8 mouse cellular contexts compared by ENCODE assay signal in genomic region chr2:163202553-163202883, GRCm38 (mm10). TPM values are rescaled to one million over a fixed set of nuclear protein-coding genes. Genes with fewer than 3 reads are reported as not detected.
A peak's percentile ranks its signal among the peaks of the same experiment; 100 is the strongest.
DNase-seq lines count a peak whose midpoint lies in the region; ATAC-seq and TF ChIP-seq lines count a peak whose summit lies in the region.

No protein-coding gene starts in this region.

- H3K9me3 ChIP-seq in liver, embryonic 11.5 days (ENCODE audit: control insufficient read depth, low read length) = no peaks in the 10 kb centered on the region
- H3K9me3 ChIP-seq in forebrain, embryonic 10.5 days = peaks cover 9% of the 10 kb centered on the region; the same call in 1 of the 2 replicates
- H3K9me3 ChIP-seq in intestine, postnatal 0 days (ENCODE audit: control insufficient read depth) = no peaks in the 10 kb centered on the region
- H3K9me3 ChIP-seq in neural tube, embryonic 13.5 days = peaks cover 10% of the 10 kb centered on the region

- no peak for ATAC-seq in liver, embryonic 11.5 days (replicated peaks; ENCODE audit: low FRiP score)
- ATAC-seq in intestine, postnatal 0 days = no peak
- ATAC-seq in neural tube, embryonic 13.5 days (ENCODE audit: low read depth) = peak; percentile 32
- no peak for ATAC-seq in frontal cortex, adult (ENCODE audit: low TSS enrichment)
- no peak for ATAC-seq in monocyte, adult 5-6 weeks (replicated peaks; ENCODE audit: insufficient number of reproducible peaks, low FRiP score, low TSS enrichment, poor library complexity, severe bottlenecking)

- peak overlapping the region; percentile 55 for H3K4me3 ChIP-seq in liver, embryonic 11.5 days (ENCODE audit: low read depth, low read length)
- H3K4me3 ChIP-seq in forebrain, embryonic 10.5 days = peak overlapping the region; percentile 74
- H3K4me3 ChIP-seq in intestine, postnatal 0 days (ENCODE audit: low read depth, low read length) = peak overlapping the region; percentile 50
- peak overlapping the region; percentile 52 for H3K4me3 ChIP-seq in neural tube, embryonic 13.5 days
- H3K4me3 ChIP-seq in cerebellum, adult 2 months (replicated peaks; ENCODE audit: insufficient read depth, low read depth, low read length) = no peak overlapping the region

- H3K4me1 ChIP-seq in liver, embryonic 11.5 days (replicated peaks; ENCODE audit: control insufficient read depth, insufficient read depth, low read length) = peaks cover 15% of the 10 kb centered on the region
- peaks cover 63% of the 10 kb centered on the region for H3K4me1 ChIP-seq in forebrain, embryonic 10.5 days
- H3K4me1 ChIP-seq in intestine, postnatal 0 days (replicated peaks; ENCODE audit: control insufficient read depth, insufficient read depth, low read length) = no peaks in the 10 kb centered on the region
- peaks cover 44% of the 10 kb centered on the region for H3K4me1 ChIP-seq in neural tube, embryonic 13.5 days (replicated peaks)
- 0 out of 2 replicates have a peak, but pooled peaks cover 4% of the 10 kb centered on the region for H3K4me1 ChIP-seq in cerebellum, adult 2 months (ENCODE audit: control insufficient read depth, insufficient read depth, low read length)

- no peaks in the 10 kb centered on the region for H3K36me3 ChIP-seq in liver, embryonic 11.5 days (ENCODE audit: control insufficient read depth, insufficient read depth, low read length)
- H3K36me3 ChIP-seq in forebrain, embryonic 10.5 days (replicated peaks) = peaks cover 4% of the 10 kb centered on the region; the same call in 1 of the 2 replicates
- no peaks in the 10 kb centered on the region for H3K36me3 ChIP-seq in intestine, postnatal 0 days (ENCODE audit: control insufficient read depth, insufficient read depth)
- no peaks in the 10 kb centered on the region for H3K36me3 ChIP-seq in neural tube, embryonic 13.5 days

- no peak for TF ChIP-seq CTCF in intestine, postnatal 0 days (IDR thresholded peaks at IDR 0.05; ENCODE audit: low read depth)
- no peak for TF ChIP-seq CTCF in cerebellum, adult 2 months (IDR thresholded peaks at IDR 0.05; ENCODE audit: borderline replicate concordance, insufficient read depth, low read depth, low read length)

- DNase-seq in liver, embryonic 11.5 days (ENCODE audit: low spot score) = no peak
- no peak for DNase-seq in liver
- no peak for DNase-seq in forebrain, embryonic 10.5 days (ENCODE audit: extremely low spot score, low spot score)
- no peak for DNase-seq in cerebellum, adult 2 months

- H3K27me3 ChIP-seq in liver, embryonic 11.5 days (replicated peaks; ENCODE audit: control insufficient read depth, insufficient read depth, low read length) = peaks cover 52% of the 10 kb centered on the region
- H3K27me3 ChIP-seq in forebrain, embryonic 10.5 days (ENCODE audit: poor library complexity, severe bottlenecking) = peaks cover 53% of the 10 kb centered on the region
- H3K27me3 ChIP-seq in intestine, postnatal 0 days (replicated peaks; ENCODE audit: control insufficient read depth, insufficient read depth, low read length) = peaks cover 50% of the 10 kb centered on the region
- peaks cover 64% of the 10 kb centered on the region for H3K27me3 ChIP-seq in neural tube, embryonic 13.5 days
- H3K27me3 ChIP-seq in cerebellum, adult 2 months (ENCODE audit: control insufficient read depth, insufficient read depth, low read length) = peaks cover 6% of the 10 kb centered on the region; the same call in 1 of the 2 replicates

- peak overlapping the region; percentile 15 for H3K9ac ChIP-seq in liver, embryonic 11.5 days (ENCODE audit: low read depth, low read length)
- 0 out of 2 replicates have a peak overlapping the region, but pooled peaks have one; percentile 48 for H3K9ac ChIP-seq in intestine, postnatal 0 days (ENCODE audit: low read depth, low read length)
- H3K9ac ChIP-seq in neural tube, embryonic 13.5 days = 0 out of 2 replicates have a peak overlapping the region, but pooled peaks have one; percentile 81

- 1% methylated on average over 4 of the region's 4 CpGs for WGBS in liver, embryonic 11.5 days
- WGBS in forebrain, embryonic 10.5 days = 4% methylated on average over 4 of the region's 4 CpGs
- 3% methylated on average over 4 of the region's 4 CpGs for WGBS in intestine, postnatal 0 days
- WGBS in neural tube, embryonic 13.5 days = 3% methylated on average over 4 of the region's 4 CpGs
- WGBS in cerebellum, adult 2 months = 7% methylated on average over 4 of the region's 4 CpGs

- H3K27ac ChIP-seq in liver, embryonic 11.5 days (ENCODE audit: low read depth, low read length) = no peak overlapping the region
- peak overlapping the region; percentile 91 for H3K27ac ChIP-seq in forebrain, embryonic 10.5 days
- H3K27ac ChIP-seq in intestine, postnatal 0 days (ENCODE audit: low read depth, low read length) = no peak overlapping the region
- no peak overlapping the region for H3K27ac ChIP-seq in neural tube, embryonic 13.5 days (replicated peaks)
- H3K27ac ChIP-seq in cerebellum, adult 2 months (ENCODE audit: insufficient read depth, low read length) = no peak overlapping the region

- no peak for TF ChIP-seq POLR2A in cerebellum, adult 2 months (IDR thresholded peaks at IDR 0.05; ENCODE audit: borderline replicate concordance, insufficient read depth, low read length)

- peak overlapping the region; percentile 94 for H3K4me2 ChIP-seq in liver, embryonic 11.5 days
- H3K4me2 ChIP-seq in intestine, postnatal 0 days (replicated peaks; ENCODE audit: low read depth) = peak overlapping the region; percentile 94
- H3K4me2 ChIP-seq in neural tube, embryonic 13.5 days = peak overlapping the region; percentile 73

RNA-seq across cellular contexts. Expression of gene Tox2, which starts 0.4 kb away (rescaled TPM):
- polyA plus RNA-seq in liver, embryonic 11.5 days (2014; fragmentation: Nextera tagmentation; extraction: Ambion mirVana) = 2.0 and 3.3 TPM in 2 replicates
- polyA plus RNA-seq in forebrain, embryonic 10.5 days (2016; fragmentation: Nextera tagmentation; extraction: Ambion mirVana) = 26.6 and 37.1 TPM in 2 replicates
- 2.0 and 3.3 TPM in 2 replicates for polyA plus RNA-seq in intestine, postnatal 0 days (2015; fragmentation: Nextera tagmentation; extraction: Ambion mirVana)
- polyA plus RNA-seq in neural tube, embryonic 13.5 days (2015; fragmentation: Nextera tagmentation; extraction: Ambion mirVana) = 22.0 and 22.7 TPM in 2 replicates
- polyA plus RNA-seq in cerebellum, adult 2 months (2012; rRNA removed) = 23.6 and 27.3 TPM in 2 replicates
- not detected in 3 replicates for total RNA-seq in monocyte, adult 5-6 weeks (2017)

Comparison
In these comparisons a context has a peak if more than half of its experiments do, and no peak if none do; other contexts are left out.
1. H3K9ac ChIP-seq: peak in every context shown above with its lines; median percentile 81 in neural tube, embryonic 13.5 days; 48 in intestine, postnatal 0 days; 15 in liver, embryonic 11.5 days.